Mouse (Mus musculus) ovary, adult 10 weeks (tissue): ENCODE results near the gene Cyp2b23. TPM values are rescaled to one million over a fixed set of nuclear protein-coding genes. Genes with fewer than 3 reads are reported as not detected.

ENCODE experiments used
- polyA plus RNA-seq: library from polyadenylated mRNA; stranded (reverse); fragments of 350-450 nt; fragmentation: Illumina TruSeq; extraction: RNeasy Lipid Tissue Mini Kit (QIAGEN cat#74804); gene quantifications from one replicate; pipeline ENCODE4 v1.2.3, GENCODE M21; 2014

Cyp2b23 gene
- not detected for polyA plus RNA-seq

DNA sequence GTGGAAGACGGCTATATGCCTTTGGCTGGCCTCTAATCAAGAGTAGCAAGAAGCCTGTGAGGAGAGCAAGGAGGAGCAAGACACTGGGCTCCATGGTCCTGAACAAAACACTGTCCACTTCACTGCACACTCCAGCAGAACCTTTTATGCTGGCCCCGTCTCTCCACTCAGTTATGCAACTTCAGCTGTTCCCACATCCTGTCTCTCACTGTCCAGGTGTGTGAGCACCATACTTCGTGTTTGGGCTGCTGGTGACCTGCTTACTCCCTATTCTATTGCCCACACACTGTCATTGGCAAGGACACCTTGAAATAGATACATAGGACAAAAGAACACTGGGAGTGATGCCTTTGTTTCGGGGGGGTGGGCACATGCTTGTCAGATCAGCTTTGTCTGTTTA lies at the start of gene Cyp2b23:
Cyp2b23 (minus strand) TSS at position 101 of the 400 bp plus-strand sequence.

DNA sequence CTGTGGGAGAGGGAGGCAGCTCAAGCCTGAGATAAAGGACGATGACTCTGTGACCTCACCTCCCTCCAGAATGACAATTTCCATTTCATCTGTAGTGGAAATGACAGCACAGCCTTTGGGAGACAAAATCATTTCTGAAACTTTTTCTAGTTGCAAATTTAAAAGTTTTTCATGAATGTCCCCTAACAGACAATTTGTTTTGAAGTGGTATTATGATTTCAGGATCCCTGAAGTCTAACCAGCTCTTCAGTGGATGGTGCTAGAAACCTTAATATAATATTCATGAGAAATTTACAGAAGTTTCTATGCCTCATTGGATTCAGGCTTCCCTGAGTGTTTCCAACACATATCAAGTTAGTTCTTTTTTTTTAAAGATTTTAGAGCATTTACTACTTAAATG lies 67.9 kb downstream of the Cyp2b23 start, which contains the start of gene Vmn1r185:
Vmn1r185 (minus strand) TSS at position 101 of the 400 bp plus-strand sequence.

Other genes starting within 250 kb of the Cyp2b23 start
- 30.8 TPM for gene Nlrp9a, start 151.4 kb downstream of the Cyp2b23 start, polyA plus RNA-seq
- gene Vmn1r185, start 68.0 kb downstream of the Cyp2b23 start, polyA plus RNA-seq, result not detected
- gene Cyp2b19, start 70.7 kb upstream of the Cyp2b23 start, polyA plus RNA-seq, result not detected
- gene Cyp2g1, start 122.5 kb upstream of the Cyp2b23 start, polyA plus RNA-seq, result not detected
- 0.51 TPM for gene Cyp2a5, start 148.9 kb upstream of the Cyp2b23 start, polyA plus RNA-seq